In genomic region chr4:108779763-108780056, GRCm38 (mm10) we compare ENCODE assay signal across 8 mouse cellular contexts. TPM values are rescaled to one million over a fixed set of nuclear protein-coding genes. Genes with fewer than 3 reads are reported as not detected.
DNase-seq lines count a peak whose midpoint lies in the region; ATAC-seq and TF ChIP-seq lines count a peak whose summit lies in the region.

No protein-coding gene starts in this region.

- no peak for ATAC-seq in kidney, embryonic 15.5 days (replicated peaks; ENCODE audit: low FRiP score)
- no peak; the same call in 1 of the 2 replicates for ATAC-seq in hindbrain, embryonic 13.5 days (ENCODE audit: low FRiP score)
- ATAC-seq in midbrain, embryonic 14.5 days (ENCODE audit: low FRiP score, low TSS enrichment): no peak; the same call in 1 of the 2 replicates
- ATAC-seq in erythroid progenitor cell, adult 5-6 weeks (replicated peaks; ENCODE audit: low FRiP score, poor library complexity, severe bottlenecking): no peak

- no peaks in the 10 kb centered on the region for H3K36me3 ChIP-seq in kidney, embryonic 15.5 days
- no peaks in the 10 kb centered on the region for H3K36me3 ChIP-seq in hindbrain, embryonic 13.5 days
- H3K36me3 ChIP-seq in midbrain, embryonic 14.5 days (ENCODE audit: control insufficient read depth, insufficient read depth, low read length): no peaks in the 10 kb centered on the region

- peak overlapping the region; percentile 94 for H3K4me3 ChIP-seq in kidney, embryonic 15.5 days (replicated peaks)
- peak overlapping the region; percentile 82 for H3K4me3 ChIP-seq in bone marrow macrophage, adult 2 months (ENCODE audit: insufficient read depth, low read length)
- peak overlapping the region; percentile 92 for H3K4me3 ChIP-seq in hindbrain, embryonic 13.5 days
- H3K4me3 ChIP-seq in midbrain, embryonic 14.5 days (replicated peaks; ENCODE audit: low read depth, low read length): peak overlapping the region; percentile 86

- peak overlapping the region; percentile 97 for H3K27ac ChIP-seq in kidney, embryonic 15.5 days
- no peak overlapping the region for H3K27ac ChIP-seq in bone marrow macrophage, adult 2 months (ENCODE audit: insufficient read depth, low read depth, low read length)
- peak overlapping the region; percentile 98 for H3K27ac ChIP-seq in hindbrain, embryonic 13.5 days
- peak overlapping the region; percentile 97 for H3K27ac ChIP-seq in midbrain, embryonic 14.5 days (replicated peaks; ENCODE audit: low read depth, low read length)

- H3K9ac ChIP-seq in kidney, embryonic 15.5 days: peak overlapping the region; percentile 94
- H3K9ac ChIP-seq in hindbrain, embryonic 13.5 days: peak overlapping the region; percentile 98
- peak overlapping the region; percentile 98 for H3K9ac ChIP-seq in midbrain, embryonic 14.5 days (replicated peaks; ENCODE audit: low read length)

- TF ChIP-seq POLR2A in bone marrow macrophage, adult 2 months (IDR thresholded peaks at IDR 0.05; ENCODE audit: borderline replicate concordance, low read depth, low read length): no peak

- DNase-seq in kidney, postnatal 36 days: no peak
- DNase-seq in midbrain, embryonic 14.5 days: no peak
- DNase-seq in Muller cell, postnatal 12 days (ENCODE audit: inconsistent ontology term): no peak
- no peak for DNase-seq in cerebellum, adult 9-11 months

- no peaks in the 10 kb centered on the region for H3K27me3 ChIP-seq in kidney, embryonic 15.5 days
- H3K27me3 ChIP-seq in hindbrain, embryonic 13.5 days: no peaks in the 10 kb centered on the region
- no peaks in the 10 kb centered on the region for H3K27me3 ChIP-seq in midbrain, embryonic 14.5 days (ENCODE audit: control insufficient read depth, insufficient read depth, low read length)

- peaks cover 2% of the 10 kb centered on the region; the same call in 1 of the 2 replicates for H3K4me1 ChIP-seq in kidney, embryonic 15.5 days
- H3K4me1 ChIP-seq in bone marrow macrophage, adult 2 months (ENCODE audit: control insufficient read depth, insufficient read depth, low read length): peaks cover 12% of the 10 kb centered on the region
- H3K4me1 ChIP-seq in hindbrain, embryonic 13.5 days (replicated peaks): peaks cover 11% of the 10 kb centered on the region
- H3K4me1 ChIP-seq in midbrain, embryonic 14.5 days (ENCODE audit: control insufficient read depth, insufficient read depth, low read length): 0 out of 2 replicates have a peak, but pooled peaks cover 8% of the 10 kb centered on the region

- TF ChIP-seq CTCF in bone marrow macrophage, adult 2 months (IDR thresholded peaks at IDR 0.05; ENCODE audit: low read depth, low read length): no peak

- WGBS in kidney, embryonic 15.5 days: under 1% methylated on average over 7 of the region's 7 CpGs
- WGBS in hindbrain, embryonic 13.5 days: 0% methylated on average over 7 of the region's 7 CpGs
- WGBS in midbrain, embryonic 14.5 days: 0% methylated on average over 7 of the region's 7 CpGs

- H3K4me2 ChIP-seq in kidney, embryonic 15.5 days: peak overlapping the region; percentile 86
- peak overlapping the region; percentile 62 for H3K4me2 ChIP-seq in hindbrain, embryonic 13.5 days
- H3K4me2 ChIP-seq in midbrain, embryonic 14.5 days (ENCODE audit: low read length): peak overlapping the region; percentile 68

- H3K9me3 ChIP-seq in kidney, embryonic 15.5 days (replicated peaks): no peaks in the 10 kb centered on the region
- no peaks in the 10 kb centered on the region for H3K9me3 ChIP-seq in hindbrain, embryonic 13.5 days
- H3K9me3 ChIP-seq in midbrain, embryonic 14.5 days (ENCODE audit: control insufficient read depth, low read length): no peaks in the 10 kb centered on the region

RNA-seq across cellular contexts. Expression of gene Zfyve9, which starts 0.9 kb away (rescaled TPM):
- 4.7 and 6.1 TPM in 2 replicates for polyA plus RNA-seq in kidney, embryonic 15.5 days (2015; fragmentation: Nextera tagmentation; extraction: Ambion mirVana)
- polyA plus RNA-seq in bone marrow macrophage, adult 2 months (2012; ENCODE audit: insufficient read depth, insufficient read length, missing spikeins): 1.3 and 2.0 TPM in 2 replicates
- polyA plus RNA-seq in hindbrain, embryonic 13.5 days (2015; fragmentation: Nextera tagmentation; extraction: Ambion mirVana): 6.9 and 7.1 TPM in 2 replicates
- polyA plus RNA-seq in midbrain, embryonic 14.5 days (2014; fragmentation: Nextera tagmentation; extraction: Ambion mirVana): 7.9 and 13.6 TPM in 2 replicates
- 1.8 TPM in 1 of 2 replicates, not detected in the other for total RNA-seq in erythroid progenitor cell, adult 5-6 weeks (2015; ENCODE audit: low replicate concordance)
- total RNA-seq in erythroid progenitor cell, adult 5-6 weeks (2017; ENCODE audit: low replicate concordance): 0.08 and 1.2 TPM in 2 replicates

RNA-seq across cellular contexts. Expression of gene Btf3l4, which starts 53.7 kb away (rescaled TPM):
- 162 and 177 TPM in 2 replicates for polyA plus RNA-seq in kidney, embryonic 15.5 days (2015; fragmentation: Nextera tagmentation; extraction: Ambion mirVana)
- polyA plus RNA-seq in bone marrow macrophage, adult 2 months (2012; ENCODE audit: insufficient read depth, insufficient read length, missing spikeins): 46.4 and 51.1 TPM in 2 replicates
- 218 and 222 TPM in 2 replicates for polyA plus RNA-seq in hindbrain, embryonic 13.5 days (2015; fragmentation: Nextera tagmentation; extraction: Ambion mirVana)
- polyA plus RNA-seq in midbrain, embryonic 14.5 days (2014; fragmentation: Nextera tagmentation; extraction: Ambion mirVana): 243 and 255 TPM in 2 replicates
- total RNA-seq in erythroid progenitor cell, adult 5-6 weeks (2015; ENCODE audit: low replicate concordance): 33.5 and 49.7 TPM in 2 replicates
- 30.3 and 36.5 TPM in 2 replicates for total RNA-seq in erythroid progenitor cell, adult 5-6 weeks (2017; ENCODE audit: low replicate concordance)

RNA-seq across cellular contexts. Expression of gene Txndc12, which starts 54.7 kb away (rescaled TPM):
- 111 and 112 TPM in 2 replicates for polyA plus RNA-seq in kidney, embryonic 15.5 days (2015; fragmentation: Nextera tagmentation; extraction: Ambion mirVana)
- 62.4 and 68.9 TPM in 2 replicates for polyA plus RNA-seq in bone marrow macrophage, adult 2 months (2012; ENCODE audit: insufficient read depth, insufficient read length, missing spikeins)
- polyA plus RNA-seq in hindbrain, embryonic 13.5 days (2015; fragmentation: Nextera tagmentation; extraction: Ambion mirVana): 75.1 and 79.5 TPM in 2 replicates
- polyA plus RNA-seq in midbrain, embryonic 14.5 days (2014; fragmentation: Nextera tagmentation; extraction: Ambion mirVana): 72.8 and 79.0 TPM in 2 replicates
- 13.8 and 15.1 TPM in 2 replicates for total RNA-seq in erythroid progenitor cell, adult 5-6 weeks (2015; ENCODE audit: low replicate concordance)
- total RNA-seq in erythroid progenitor cell, adult 5-6 weeks (2017; ENCODE audit: low replicate concordance): 7.9 and 14.8 TPM in 2 replicates
